Comparison of ENCODE assay signal across 32 mouse cellular contexts in genomic region chr5:130848562-130848961, GRCm38 (mm10).
"Had no signal": no experiment of that assay in that cellular context is flagged by ENCODE, and none has a peak within 500 bp of the region (broad histone marks: within the 10 kb centered on the region; RNA-seq: fewer than 3 reads in every experiment).

No protein-coding gene starts in this region.

- H3K4me3 ChIP-seq: left cerebral cortex, adult 2 months; limb, embryonic 10.5 days; limb, embryonic 12.5 days; limb, embryonic 13.5 days; limb, embryonic 15.5 days; liver, embryonic 12.5 days; liver, embryonic 13.5 days; liver, embryonic 15.5 days; lung, embryonic 15.5 days; midbrain, embryonic 10.5 days; midbrain, embryonic 12.5 days; midbrain, embryonic 13.5 days; midbrain, embryonic 15.5 days; myocyte; neural tube, embryonic 12.5 days had no signal

- ATAC-seq: liver, embryonic 12.5 days; liver, postnatal 0 days; lung, postnatal 0 days; midbrain, embryonic 13.5 days; midbrain, embryonic 15.5 days; midbrain, embryonic 16.5 days had no signal

- H3K27ac ChIP-seq: left cerebral cortex, adult 2 months; limb, embryonic 10.5 days; limb, embryonic 12.5 days; limb, embryonic 13.5 days; limb, embryonic 15.5 days; liver, embryonic 12.5 days; liver, embryonic 13.5 days; liver, embryonic 14.5 days; liver, embryonic 15.5 days; lung, embryonic 15.5 days; macrophage; midbrain, embryonic 10.5 days; midbrain, embryonic 12.5 days; midbrain, embryonic 13.5 days; midbrain, embryonic 15.5 days; neural tube, embryonic 12.5 days had no signal

- H3K4me1 ChIP-seq: liver, embryonic 13.5 days; neural tube, embryonic 12.5 days had no signal

- H3K9ac ChIP-seq: limb, embryonic 12.5 days; limb, embryonic 13.5 days; limb, embryonic 15.5 days; liver, embryonic 12.5 days; liver, embryonic 13.5 days; liver, embryonic 14.5 days; liver, embryonic 15.5 days; liver, postnatal 0 days; lung, embryonic 14.5 days; lung, embryonic 15.5 days; midbrain, embryonic 12.5 days; midbrain, embryonic 13.5 days; midbrain, embryonic 15.5 days; neural tube, embryonic 12.5 days had no signal

- H3K9me3 ChIP-seq: limb, embryonic 10.5 days; limb, embryonic 12.5 days; limb, embryonic 13.5 days; limb, embryonic 15.5 days; liver, embryonic 12.5 days; liver, embryonic 13.5 days; liver, embryonic 15.5 days; lung, embryonic 15.5 days; midbrain, embryonic 10.5 days; midbrain, embryonic 12.5 days; midbrain, embryonic 13.5 days; midbrain, embryonic 15.5 days; neural tube, embryonic 12.5 days had no signal

- H3K27me3 ChIP-seq: limb, embryonic 13.5 days; limb, embryonic 15.5 days; liver, embryonic 12.5 days; liver, embryonic 13.5 days; liver, embryonic 15.5 days; lung, embryonic 15.5 days; midbrain, embryonic 12.5 days; midbrain, embryonic 13.5 days; midbrain, embryonic 15.5 days; neural tube, embryonic 12.5 days had no signal

- H3K4me2 ChIP-seq: limb, embryonic 12.5 days; limb, embryonic 13.5 days; limb, embryonic 15.5 days; liver, embryonic 11.5 days; liver, embryonic 12.5 days; liver, embryonic 13.5 days; liver, embryonic 15.5 days; lung, embryonic 14.5 days; lung, embryonic 15.5 days; midbrain, embryonic 11.5 days; midbrain, embryonic 12.5 days; midbrain, embryonic 13.5 days; midbrain, embryonic 15.5 days; neural tube, embryonic 12.5 days had no signal

- DNase-seq: left cerebral cortex, postnatal 4 days; liver; liver, embryonic 13.5 days; liver, postnatal 0 days; lung, adult 18-20 months; lung, adult 2 months; lung, embryonic 14.5 days; lung, postnatal 10 days; lung, postnatal 14 days; lung, postnatal 36 days; lung, postnatal 4 days; midbrain, embryonic 14.5 days had no signal

- H3K36me3 ChIP-seq: limb, embryonic 10.5 days; limb, embryonic 12.5 days; limb, embryonic 13.5 days; limb, embryonic 15.5 days; liver, embryonic 12.5 days; liver, embryonic 13.5 days; liver, embryonic 15.5 days; lung, embryonic 15.5 days; midbrain, embryonic 10.5 days; midbrain, embryonic 12.5 days; midbrain, embryonic 13.5 days; midbrain, embryonic 15.5 days; neural tube, embryonic 12.5 days had no signal
